Mouse (Mus musculus) embryonic fibroblast, embryonic 13.5 days (primary cell): ENCODE measurements around the gene Slc48a1. TPM values are rescaled to one million over a fixed set of nuclear protein-coding genes. Genes with fewer than 3 reads are reported as not detected.

Experiments used
- H3K27ac ChIP-seq: 2 replicates; pipeline ENCODE4 v1.5.1; 2012; ENCODE audit warnings: low read length, control low read depth, inconsistent platforms; ENCODE audit not compliant: insufficient read depth
- H3K4me1 ChIP-seq: 2 replicates; pipeline ENCODE4 v1.6.1; 2011; ENCODE audit warnings: low read length; ENCODE audit not compliant: control insufficient read depth, insufficient read depth
- H3K4me3 ChIP-seq: 2 replicates; pipeline ENCODE4 v1.5.1; 2011; ENCODE audit warnings: mild to moderate bottlenecking, control low read depth, low read length; ENCODE audit not compliant: insufficient read depth
- CTCF ChIP-seq: IDR thresholded peaks from 2 replicates; pipeline ENCODE4 v1.5.1; 2011; ENCODE audit warnings: mild to moderate bottlenecking, control low read depth, low read length, moderate library complexity, borderline replicate concordance; ENCODE audit not compliant: insufficient read depth
- POLR2A ChIP-seq: IDR thresholded peaks from 2 replicates; pipeline ENCODE4 v1.6.1; 2011; ENCODE audit warnings: low read depth, mild to moderate bottlenecking, control low read depth, low read length, moderate library complexity
- polyA plus RNA-seq: library from polyadenylated mRNA; stranded (reverse); fragments of >200 nt; gene quantifications from 2 replicates; pipeline ENCODE4 v1.2.4, GENCODE M21; 2011; ENCODE audit warnings: low read depth; ENCODE audit not compliant: missing spikeins, insufficient read length

Slc48a1 gene
- polyA plus RNA-seq, 1 experiment = 136 TPM

DNA sequence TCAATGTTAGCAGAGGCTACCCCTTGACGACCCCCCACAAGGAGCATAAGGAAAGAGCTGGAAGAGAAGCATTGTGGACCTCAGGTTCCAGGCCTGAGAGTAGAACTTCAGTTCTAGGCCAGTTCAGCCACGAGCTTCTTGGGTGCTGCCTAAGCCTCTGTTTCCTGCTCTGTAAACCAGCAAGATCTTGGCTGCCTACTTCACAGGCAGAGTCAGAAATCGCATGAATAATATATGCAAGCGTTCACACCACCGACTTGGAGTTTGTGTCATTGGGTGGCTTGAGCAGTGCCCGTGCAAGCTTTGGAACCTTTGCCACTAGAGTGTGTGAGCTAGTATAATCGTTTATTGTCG, 58.6 kb downstream of the Slc48a1 start:
- Histone ChIP-seq H3K27ac (peak overlapping the region; percentile 87), H3K4me1 (peaks cover 13% of the 10 kb centered on the region), H3K4me3 (no peak overlapping the region)
- TF ChIP-seq POLR2A (no peak), CTCF (no peak)

DNA sequence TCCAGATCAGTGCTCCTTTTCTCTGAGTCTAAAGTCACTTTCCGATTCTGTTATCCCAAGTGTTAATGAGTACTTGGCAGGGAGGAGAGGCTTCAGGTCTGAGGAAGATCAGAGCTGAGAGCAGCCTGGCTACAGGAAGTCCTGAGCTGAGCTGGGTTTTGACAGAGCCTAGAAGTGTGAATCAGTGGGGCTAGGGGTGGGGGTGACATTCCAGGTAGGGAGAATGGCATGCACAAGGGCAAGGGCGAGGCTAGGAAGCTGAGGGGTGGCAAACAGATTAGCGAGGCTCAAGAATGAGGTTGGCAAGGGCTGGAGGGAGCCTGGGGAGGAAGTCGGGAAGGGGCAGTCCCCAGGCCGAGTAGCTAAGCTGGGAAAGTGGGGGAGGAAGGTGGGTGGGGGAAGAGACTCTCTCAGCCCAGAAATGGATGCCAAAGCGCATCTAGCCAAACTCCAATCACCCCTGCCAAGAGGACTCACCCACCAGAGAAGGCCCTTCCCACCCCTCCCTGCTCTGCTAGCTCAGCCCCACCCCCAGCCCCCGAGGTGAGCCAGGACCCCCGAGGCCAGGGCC, 59.3 kb downstream of the Slc48a1 start:
- no peak for TF ChIP-seq CTCF
- TF ChIP-seq POLR2A = no peak
- Histone ChIP-seq H3K4me1 (peaks cover 10% of the 10 kb centered on the region), H3K27ac (peak overlapping the region; percentile 87), H3K4me3 (no peak overlapping the region)

DNA sequence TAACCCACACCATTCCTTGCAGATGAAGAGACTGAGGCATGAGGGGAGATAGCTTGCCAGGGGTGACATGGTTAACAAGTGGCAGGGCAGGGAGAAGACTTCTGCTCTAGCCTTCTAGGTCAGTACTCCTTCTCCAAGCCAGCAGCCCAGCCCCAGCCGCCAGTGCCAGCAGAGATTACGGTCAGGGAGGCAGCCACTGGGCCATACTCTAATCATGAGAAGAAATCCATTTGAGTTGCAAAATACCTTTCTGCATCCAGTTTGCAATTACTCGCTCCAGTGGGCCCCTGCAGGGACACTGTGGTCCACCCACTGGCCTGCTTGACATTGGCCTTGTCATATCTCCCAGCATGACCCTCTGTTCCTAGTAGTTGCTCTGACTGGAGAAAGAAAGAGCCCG, 60.1 kb downstream of the Slc48a1 start:
- H3K4me3 ChIP-seq = no peak overlapping the region
- H3K27ac ChIP-seq = peak overlapping the region; percentile 27
- TF ChIP-seq POLR2A = no peak
- TF ChIP-seq CTCF = no peak
- H3K4me1 ChIP-seq = peaks cover 5% of the 10 kb centered on the region; the same call in 1 of the 2 replicates

DNA sequence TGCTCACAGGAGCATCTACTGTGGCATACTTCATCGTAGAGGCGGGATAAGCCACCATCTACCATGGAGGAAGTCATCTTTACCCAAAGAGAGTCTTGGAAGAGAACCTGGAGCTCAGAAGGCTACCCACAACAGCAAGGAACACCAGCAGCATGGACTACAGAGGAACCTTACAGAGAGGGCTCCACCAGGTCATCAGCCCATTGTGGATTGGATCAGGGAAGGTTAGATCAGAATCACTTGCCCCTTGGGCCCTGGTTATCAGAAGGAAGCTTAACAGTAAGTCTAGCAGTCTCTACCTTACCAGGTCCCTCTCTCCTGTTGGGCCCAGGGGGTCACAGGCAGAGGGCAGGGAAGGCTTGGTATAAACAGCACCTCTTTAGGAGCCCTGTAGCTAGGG, 60.7 kb downstream of the Slc48a1 start:
- TF ChIP-seq POLR2A = no peak
- TF ChIP-seq CTCF = no peak
- Histone ChIP-seq H3K27ac (no peak overlapping the region), H3K4me3 (no peak overlapping the region), H3K4me1 (peaks cover 5% of the 10 kb centered on the region; the same call in 1 of the 2 replicates)

DNA sequence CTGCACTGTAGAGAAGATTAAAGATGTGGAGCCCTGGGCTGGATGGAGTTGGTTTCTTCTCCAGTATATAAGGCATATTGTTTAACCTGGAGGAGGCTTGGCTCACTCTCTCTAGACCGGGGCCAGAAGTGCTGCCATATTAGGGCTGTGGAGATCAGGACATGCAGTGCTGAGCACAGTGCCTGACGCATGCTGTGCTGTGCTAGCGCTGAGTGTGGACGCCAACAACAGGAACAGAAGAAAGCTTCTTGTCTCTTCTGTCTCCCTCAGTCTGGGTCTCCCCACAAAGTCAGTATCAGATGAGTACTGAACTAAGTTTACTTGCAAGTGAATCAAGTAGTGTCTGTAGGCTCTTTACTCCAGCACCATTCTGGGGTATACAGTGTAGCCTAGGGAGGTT, 61.2 kb downstream of the Slc48a1 start:
- Histone ChIP-seq H3K27ac (0 out of 2 replicates have a peak overlapping the region, but pooled peaks have one; percentile 12), H3K4me3 (no peak overlapping the region), H3K4me1 (peaks cover 5% of the 10 kb centered on the region; the same call in 1 of the 2 replicates)
- TF ChIP-seq CTCF (no peak), POLR2A (no peak)

DNA sequence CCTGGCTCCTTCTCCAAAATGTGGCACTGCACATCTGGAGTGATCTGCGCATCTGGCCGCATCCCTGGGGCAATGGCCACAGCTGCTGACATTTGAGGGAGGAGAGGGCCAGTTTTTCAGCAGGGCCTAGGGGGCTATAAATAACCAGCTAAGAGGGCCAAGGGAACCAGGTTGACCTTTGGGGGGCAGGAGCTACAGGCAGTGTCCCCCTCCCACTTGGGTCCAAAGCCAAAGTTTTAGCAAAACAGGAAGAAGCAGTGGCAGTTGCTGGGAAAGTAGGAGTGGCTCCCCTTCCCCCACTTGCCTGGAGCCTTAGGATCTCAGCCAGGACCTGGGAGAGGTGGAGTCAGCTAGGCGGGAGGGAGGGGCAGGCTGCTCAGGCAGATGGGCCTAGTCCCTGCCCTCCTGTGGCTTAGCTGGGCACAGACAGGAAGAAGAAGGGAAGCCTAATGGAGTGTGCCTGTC, 61.7 kb downstream of the Slc48a1 start:
- TF ChIP-seq POLR2A (no peak), CTCF (no peak)
- 0 out of 2 replicates have a peak overlapping the region, but pooled peaks have one; percentile 12 for H3K27ac ChIP-seq
- H3K4me3 ChIP-seq = no peak overlapping the region
- peaks cover 5% of the 10 kb centered on the region; the same call in 1 of the 2 replicates for H3K4me1 ChIP-seq

DNA sequence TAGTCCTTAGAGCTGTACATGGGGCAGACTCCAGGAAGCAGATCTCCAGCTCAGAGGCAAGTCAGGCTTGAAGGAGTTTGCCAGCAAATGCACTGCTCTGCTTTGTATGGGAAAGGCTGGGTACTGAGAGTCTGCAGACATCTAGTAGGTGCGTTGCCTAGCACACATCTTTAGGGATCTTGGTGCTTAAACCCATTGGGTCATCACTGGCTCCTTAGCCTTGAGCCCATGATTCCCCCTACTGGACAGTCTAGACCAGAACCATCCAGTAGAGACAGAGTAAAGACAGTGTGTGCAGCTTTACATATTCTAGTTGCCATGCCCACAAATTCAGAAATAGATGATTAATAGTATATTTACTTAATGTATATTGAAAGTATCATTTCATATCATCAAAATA, 62.5 kb downstream of the Slc48a1 start:
- Histone ChIP-seq H3K4me3 (no peak overlapping the region), H3K27ac (no peak overlapping the region), H3K4me1 (peaks cover 5% of the 10 kb centered on the region; the same call in 1 of the 2 replicates)
- TF ChIP-seq CTCF = no peak

DNA sequence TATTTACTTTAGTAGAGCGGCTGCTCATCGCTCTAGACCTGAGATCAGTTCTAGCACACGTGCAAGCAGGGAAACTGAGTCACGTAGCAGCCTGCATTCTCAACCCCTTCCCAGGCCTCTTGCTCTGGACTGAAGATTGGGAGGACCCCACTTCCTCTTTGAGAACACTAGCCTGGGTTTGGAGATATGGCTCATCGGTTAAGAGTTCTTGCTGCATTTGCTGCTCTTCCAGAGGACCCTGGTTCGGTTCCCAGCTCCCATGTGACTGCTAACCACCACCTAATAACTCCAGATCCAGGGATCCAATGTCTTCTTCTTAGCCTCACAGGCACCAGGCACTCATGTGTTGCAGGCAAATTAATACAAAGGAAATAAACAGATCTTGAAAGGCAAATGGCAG, 63.1 kb downstream of the Slc48a1 start:
- no peak overlapping the region for H3K4me3 ChIP-seq
- TF ChIP-seq CTCF (no peak), POLR2A (no peak)
- H3K4me1 ChIP-seq = peaks cover 5% of the 10 kb centered on the region; the same call in 1 of the 2 replicates
- H3K27ac ChIP-seq = no peak overlapping the region

DNA sequence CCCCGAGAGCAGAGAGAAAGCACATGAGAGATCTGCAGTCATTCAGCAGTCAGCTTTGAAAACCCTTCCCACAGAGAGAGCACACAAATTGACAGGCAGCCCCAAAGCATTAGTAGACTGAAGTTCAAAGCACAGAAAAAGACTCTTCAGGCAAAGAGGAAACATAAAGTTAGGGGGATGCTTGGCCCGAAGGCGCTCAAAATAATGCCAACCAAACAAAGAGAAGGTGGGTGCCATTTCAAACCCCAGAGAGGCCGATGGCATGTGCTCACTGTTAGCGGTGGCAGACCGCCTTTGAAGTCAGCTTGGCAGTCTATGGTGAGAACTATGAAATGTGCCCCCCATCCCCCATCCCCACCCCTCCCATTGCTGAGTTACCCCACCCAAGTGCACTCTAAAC, 63.7 kb downstream of the Slc48a1 start:
- peaks cover 5% of the 10 kb centered on the region; the same call in 1 of the 2 replicates for H3K4me1 ChIP-seq
- no peak overlapping the region for H3K27ac ChIP-seq
- no peak overlapping the region for H3K4me3 ChIP-seq
- no peak for TF ChIP-seq POLR2A
- no peak for TF ChIP-seq CTCF

Other genes starting within 250 kb of the Slc48a1 start
- 18.4 and 22.4 TPM in 2 replicates for gene Rpap3, start 72.7 kb upstream of the Slc48a1 start, polyA plus RNA-seq
- not detected in 2 replicates for gene Endou, start 47.2 kb upstream of the Slc48a1 start, polyA plus RNA-seq
- gene Rapgef3, start 10.5 kb upstream of the Slc48a1 start, polyA plus RNA-seq = 6.6 and 10.8 TPM in 2 replicates
- 51.8 and 60.1 TPM in 2 replicates for gene Hdac7, start 66.0 kb downstream of the Slc48a1 start, polyA plus RNA-seq
- 3.4 and 4.8 TPM in 2 replicates for gene Vdr, start 132.1 kb downstream of the Slc48a1 start, polyA plus RNA-seq
- 29.1 and 32.0 TPM in 2 replicates for gene Tmem106c, start 185.7 kb downstream of the Slc48a1 start, polyA plus RNA-seq
- 12.7 and 31.5 TPM in 2 replicates for gene Col2a1, start 226.2 kb downstream of the Slc48a1 start, polyA plus RNA-seq